Mouse (Mus musculus) CH12.LX (cell line): ENCODE data around the gene Pml.

Experiments used
- CTCF ChIP-seq, 2 experiments: IDR thresholded peaks in 1 of 2; conservative IDR thresholded peaks in 1 of 2; 2 replicates each; pipeline ENCODE4 v1.5.1; 2011 to 2012; ENCODE audit warnings: low read depth in 2 of 2, low read length in 2 of 2, improper control_type of control experiment in 1 of 2, inconsistent platforms in 1 of 2, mild to moderate bottlenecking in 1 of 2, moderate library complexity in 1 of 2
- POLR2A ChIP-seq: IDR thresholded peaks from 2 replicates; pipeline ENCODE4 v1.6.1; 2011; ENCODE audit warnings: low read depth, mild to moderate bottlenecking, improper control_type of control experiment, low read length

- TF ChIP-seq CTCF (conservative IDR thresholded peaks at IDR 0.05 in 1 of 2, IDR thresholded peaks at IDR 0.05 in 1 of 2; ENCODE audit: low read depth in 2 of 2, low read length in 2 of 2) = no peak
- no peak for TF ChIP-seq POLR2A
These were observed 80.2 kb downstream of the Pml start for GRCm38 (mm10) chr9:58169426-58169825.
